ENCODE assay signal across 10 mouse cellular contexts in genomic region chr17:68840572-68840939, GRCm38 (mm10). TPM values are rescaled to one million over a fixed set of nuclear protein-coding genes. Genes with fewer than 3 reads are reported as not detected.
DNase-seq lines count a peak whose midpoint lies in the region; ATAC-seq and TF ChIP-seq lines count a peak whose summit lies in the region.
"Had no signal": no experiment of that assay in that cellular context is flagged by ENCODE, and none has a peak within 500 bp of the region (broad histone marks: within the 10 kb centered on the region; RNA-seq: fewer than 3 reads in every experiment).

No protein-coding gene starts in this region.

- DNase-seq in heart, adult 8-10 months (ENCODE audit: low spot score), result no peak
- DNase-seq in adipocyte (ENCODE audit: low spot score), result no peak
- DNase-seq in spleen, postnatal 14 days (ENCODE audit: low spot score in 2 of 2), result no peak
- no peak for DNase-seq in adrenal gland, adult 8-10 months
- DNase-seq: lung, adult 2 months had no signal

- H3K4me1 ChIP-seq in heart, embryonic 12.5 days (replicated peaks), result peaks cover 35% of the 10 kb centered on the region
- H3K4me1 ChIP-seq in ES-Bruce4 (ENCODE audit: control insufficient read depth, insufficient read depth, low read length), result no peaks in the 10 kb centered on the region
- H3K4me1 ChIP-seq in forebrain, embryonic 12.5 days, result peaks cover 36% of the 10 kb centered on the region
- peaks cover 39% of the 10 kb centered on the region for H3K4me1 ChIP-seq in limb, embryonic 15.5 days

- TF ChIP-seq EP300 in ES-Bruce4 (IDR thresholded peaks at IDR 0.05; ENCODE audit: insufficient read depth, low read depth, low read length), result no peak

- no peak for TF ChIP-seq CTCF in ES-Bruce4 (IDR thresholded peaks at IDR 0.05; ENCODE audit: low read depth, low read length)

- 11% methylated on average over 10 of the region's 10 CpGs for WGBS in heart, embryonic 12.5 days
- WGBS in forebrain, embryonic 12.5 days, result 15% methylated on average over 10 of the region's 10 CpGs
- 17% methylated on average over 10 of the region's 10 CpGs for WGBS in limb, embryonic 15.5 days

- H3K36me3 ChIP-seq in heart, embryonic 12.5 days, result no peaks in the 10 kb centered on the region
- H3K36me3 ChIP-seq in ES-Bruce4 (ENCODE audit: control insufficient read depth, insufficient read depth, low read length, poor library complexity, severe bottlenecking), result no peaks in the 10 kb centered on the region
- H3K36me3 ChIP-seq in forebrain, embryonic 12.5 days (replicated peaks), result no peaks in the 10 kb centered on the region
- H3K36me3 ChIP-seq in limb, embryonic 15.5 days, result no peaks in the 10 kb centered on the region

- H3K4me3 ChIP-seq in heart, embryonic 12.5 days, result peak overlapping the region; percentile 56
- H3K4me3 ChIP-seq in ES-Bruce4 (ENCODE audit: low read depth, low read length), result peak overlapping the region; percentile 63
- H3K4me3 ChIP-seq in forebrain, embryonic 12.5 days (replicated peaks), result peak overlapping the region; percentile 53
- peak overlapping the region; percentile 54 for H3K4me3 ChIP-seq in limb, embryonic 15.5 days

- TF ChIP-seq POLR2A in ES-Bruce4 (IDR thresholded peaks at IDR 0.05; ENCODE audit: insufficient read depth, low read length), result no peak

- peaks cover 66% of the 10 kb centered on the region for H3K27me3 ChIP-seq in heart, embryonic 12.5 days (replicated peaks)
- peaks cover 15% of the 10 kb centered on the region for H3K27me3 ChIP-seq in ES-Bruce4 (ENCODE audit: control insufficient read depth, insufficient read depth, low read length, poor library complexity, severe bottlenecking)
- H3K27me3 ChIP-seq in forebrain, embryonic 12.5 days, result peaks cover 40% of the 10 kb centered on the region
- peaks cover 58% of the 10 kb centered on the region for H3K27me3 ChIP-seq in limb, embryonic 15.5 days

- peak overlapping the region; percentile 60; the same call in 1 of the 2 replicates for H3K9ac ChIP-seq in heart, embryonic 12.5 days
- no peak overlapping the region for H3K9ac ChIP-seq in ES-Bruce4 (ENCODE audit: low read depth, poor library complexity, severe bottlenecking)
- 0 out of 2 replicates have a peak overlapping the region, but pooled peaks have one; percentile 64 for H3K9ac ChIP-seq in forebrain, embryonic 12.5 days
- no peak overlapping the region for H3K9ac ChIP-seq in limb, embryonic 15.5 days

- peak overlapping the region; percentile 97 for H3K4me2 ChIP-seq in heart, embryonic 12.5 days
- H3K4me2 ChIP-seq in forebrain, embryonic 12.5 days, result peak overlapping the region; percentile 86
- peak overlapping the region; percentile 96 for H3K4me2 ChIP-seq in limb, embryonic 15.5 days

- no peaks in the 10 kb centered on the region for H3K9me3 ChIP-seq in heart, embryonic 12.5 days (replicated peaks)
- no peaks in the 10 kb centered on the region for H3K9me3 ChIP-seq in ES-Bruce4 (replicated peaks; ENCODE audit: control insufficient read depth, insufficient read depth, low read length, poor library complexity, severe bottlenecking)
- no peaks in the 10 kb centered on the region for H3K9me3 ChIP-seq in forebrain, embryonic 12.5 days
- H3K9me3 ChIP-seq in limb, embryonic 15.5 days, result no peaks in the 10 kb centered on the region

- H3K27ac ChIP-seq in heart, embryonic 12.5 days (ENCODE audit: poor library complexity, severe bottlenecking), result no peak overlapping the region
- no peak overlapping the region for H3K27ac ChIP-seq in ES-Bruce4 (ENCODE audit: insufficient read depth, low read length)
- no peak overlapping the region for H3K27ac ChIP-seq in forebrain, embryonic 12.5 days
- H3K27ac ChIP-seq in limb, embryonic 15.5 days, result no peak overlapping the region

- no peak for ATAC-seq in heart, embryonic 12.5 days (ENCODE audit: insufficient number of reproducible peaks, low FRiP score)
- ATAC-seq in forebrain, embryonic 12.5 days (ENCODE audit: low FRiP score), result no peak
- no peak for ATAC-seq in limb, embryonic 15.5 days (ENCODE audit: insufficient number of reproducible peaks, low FRiP score, low TSS enrichment, low read depth)

RNA-seq across cellular contexts. Expression of gene Tmem200c, which starts 14.1 kb away (rescaled TPM):
- polyA plus RNA-seq in heart, embryonic 12.5 days (2016; fragmentation: Nextera tagmentation; extraction: Ambion mirVana), result 0.17 and 0.32 TPM in 2 replicates
- under 1 TPM in 3 of 4 experiments, not detected in 1; 0.08 to 0.13 (median 0.09) TPM for total RNA-seq in heart, adult 8-10 months (2022)
- polyA plus RNA-seq in ES-Bruce4 (2011; ENCODE audit: insufficient read depth, insufficient read length, low read depth, missing spikeins), result not detected in 2 replicates
- polyA plus RNA-seq in forebrain, embryonic 12.5 days (2016; fragmentation: Nextera tagmentation; extraction: Ambion mirVana), result 3.3 and 3.6 TPM in 2 replicates
- polyA plus RNA-seq in limb, embryonic 15.5 days (2015; fragmentation: Nextera tagmentation; extraction: Ambion mirVana), result 0.60 and 0.65 TPM in 2 replicates
- total RNA-seq in adrenal gland, adult 8-10 months (2022), result 1 to 10 TPM in 3 of 4 experiments, under 1 TPM in 1; 0.91 to 3.2 (median 2.1) TPM
- total RNA-seq: MEL had no signal

Comparison
In these comparisons a context has a peak if more than half of its experiments do, and no peak if none do; other contexts are left out.
1. H3K9ac ChIP-seq: peak in heart, embryonic 12.5 days (single experiment) and forebrain, embryonic 12.5 days (single experiment); none in ES-Bruce4 (single experiment) and limb, embryonic 15.5 days (single experiment).
2. Peak in every context shown above with its lines, with median percentiles within 50 percentile points of each other: H3K4me2 ChIP-seq and H3K4me3 ChIP-seq.